Mouse (Mus musculus): ENCODE measurements around the gene Tmem138.

GRCm38 (mm10) chr19:10599648-10600047 is 22.5 kb upstream of the Tmem138 start:
- TF ChIP-seq CTCF (IDR thresholded peaks at IDR 0.05; ENCODE audit: control insufficient read depth, insufficient read depth, low read length) (no peak), POLR2A (IDR thresholded peaks at IDR 0.05; ENCODE audit: borderline replicate concordance, control insufficient read depth, low read depth, low read length) (no peak)
